Mouse (Mus musculus): ENCODE measurements around the gene Gm3468. TPM values are rescaled to one million over a fixed set of nuclear protein-coding genes. Genes with fewer than 3 reads are reported as not detected.
A peak's percentile ranks its signal among the peaks of the same experiment; 100 is the strongest.
"Not testable (repeated sequence)": the region's sequence is repeated elsewhere in the genome, so short reads cannot be mapped to it uniquely, and the experiment has no call there.

Gm3468 gene
- 2.9 and 3.2 TPM in 2 replicates for polyA plus RNA-seq (2014; fragmentation: Nextera tagmentation; extraction: Ambion mirVana)

DNA sequence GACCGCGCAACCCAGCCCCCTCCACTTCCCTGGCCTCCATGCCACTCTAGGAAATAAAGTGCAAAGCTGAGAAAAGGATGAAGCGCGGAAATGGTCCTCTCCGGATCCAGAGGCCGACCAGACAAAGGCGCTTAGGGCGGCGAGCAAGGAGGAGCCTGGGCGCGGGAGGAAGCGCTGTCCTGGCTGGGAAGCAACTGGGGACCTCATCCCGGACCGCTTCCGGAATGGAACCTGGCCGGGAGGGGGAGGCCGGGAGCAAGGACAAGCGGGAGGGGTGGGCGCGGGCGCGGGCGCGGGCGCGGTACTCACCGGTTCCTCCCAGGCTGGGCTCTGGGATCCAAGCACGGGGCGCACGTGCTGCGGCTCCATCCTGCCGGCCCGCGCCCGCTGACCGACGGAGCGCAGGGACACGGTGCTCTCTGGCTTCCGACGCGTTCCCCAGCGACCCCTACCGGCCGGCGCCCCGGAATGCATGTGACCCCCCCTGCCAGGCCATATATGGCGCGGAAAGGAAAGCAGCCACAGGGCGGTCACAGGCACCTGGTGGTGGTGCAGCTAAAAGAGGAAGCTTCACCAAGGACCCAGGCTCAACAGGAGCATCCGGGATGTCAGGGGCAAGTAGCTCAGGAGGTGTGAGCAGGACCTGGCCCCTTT is at the start of gene Gm3468:
Gene Gm3468 (minus strand): TSS at position 394 of the 654 bp plus-strand sequence.
- H3K4me3 ChIP-seq (ENCODE audit: low read depth, low read length), result peak within 1 kb of the TSS; percentile 17; the same call in 1 of the 2 replicates
- H3K36me3 ChIP-seq (ENCODE audit: control insufficient read depth, insufficient read depth, low read length); H3K9me3 ChIP-seq (ENCODE audit: control insufficient read depth, low read length); H3K9ac ChIP-seq (ENCODE audit: low read length); H3K27ac ChIP-seq (replicated peaks; ENCODE audit: low read depth, low read length); H3K27me3 ChIP-seq (ENCODE audit: control insufficient read depth, insufficient read depth, low read length); H3K4me1 ChIP-seq (ENCODE audit: control insufficient read depth, insufficient read depth, low read length): not testable (repeated sequence)
- 1% methylated on average over 33 of the region's 51 CpGs for WGBS
- ATAC-seq (ENCODE audit: insufficient number of reproducible peaks, low FRiP score, low TSS enrichment, low read depth) (0 out of 2 replicates have a peak, but pooled peaks have one; percentile 82), DNase-seq (ENCODE audit: low spot score) (peak; percentile 86)
- H3K4me2 ChIP-seq (ENCODE audit: low read depth, severe bottlenecking), result peak within 1 kb of the TSS; percentile 25; the same call in 1 of the 2 replicates

DNA sequence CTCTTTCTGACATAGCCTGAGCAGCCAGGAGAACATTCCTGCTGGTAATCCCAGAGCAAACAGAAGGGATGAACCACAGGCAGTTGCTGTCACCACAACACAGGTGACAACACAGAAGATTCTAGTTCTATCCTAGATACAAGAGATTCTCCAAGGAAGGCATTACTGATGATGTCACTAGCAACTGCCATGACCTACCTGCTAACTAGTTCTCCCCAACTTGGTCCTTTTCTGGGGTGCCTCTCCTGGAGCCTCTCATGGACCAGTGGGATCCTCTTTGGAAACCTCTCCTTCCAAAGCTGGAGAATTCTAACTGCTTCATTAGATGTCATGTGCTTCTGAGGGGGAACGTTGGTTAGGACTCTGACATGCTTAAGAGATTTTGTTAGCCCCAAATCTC is 17.2 kb upstream of the Gm3468 start, which contains the start of gene Gm3476:
Gene Gm3476 (minus strand): TSS at position 101 of the 400 bp plus-strand sequence.
- not testable (repeated sequence) for H3K4me2 ChIP-seq (ENCODE audit: low read depth, severe bottlenecking); H3K4me3 ChIP-seq (ENCODE audit: low read depth, low read length); H3K27me3 ChIP-seq (ENCODE audit: control insufficient read depth, insufficient read depth, low read length); H3K9ac ChIP-seq (ENCODE audit: low read length); ATAC-seq (ENCODE audit: insufficient number of reproducible peaks, low FRiP score, low TSS enrichment, low read depth); DNase-seq (ENCODE audit: low spot score); H3K4me1 ChIP-seq (ENCODE audit: control insufficient read depth, insufficient read depth, low read length); H3K36me3 ChIP-seq (ENCODE audit: control insufficient read depth, insufficient read depth, low read length); H3K27ac ChIP-seq (replicated peaks; ENCODE audit: low read depth, low read length); H3K9me3 ChIP-seq (ENCODE audit: control insufficient read depth, low read length)
- no CpG with 5 or more reads among the region's 1 CpGs for WGBS

DNA sequence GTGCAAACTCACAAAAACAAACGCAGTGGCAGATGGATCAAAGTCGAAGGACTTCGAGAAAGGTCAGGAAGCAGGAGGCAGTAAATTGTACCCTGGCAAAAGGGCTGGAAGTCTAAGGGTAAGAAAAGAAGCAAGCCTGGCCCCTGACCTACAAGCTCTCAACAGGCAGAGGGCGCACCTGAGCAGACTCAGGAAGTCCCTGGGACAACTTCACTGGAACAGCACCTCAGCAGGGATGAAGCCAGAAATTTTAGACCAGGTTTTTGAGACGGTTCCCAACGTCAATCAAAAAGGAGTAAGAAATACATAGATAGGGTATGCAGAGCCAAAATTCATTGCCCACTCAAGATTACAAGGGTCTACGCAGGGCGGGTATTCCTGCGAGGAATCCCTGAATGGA is 965 bp downstream of the Gm3468 start:
- H3K4me1 ChIP-seq (ENCODE audit: control insufficient read depth, insufficient read depth, low read length); H3K36me3 ChIP-seq (ENCODE audit: control insufficient read depth, insufficient read depth, low read length); H3K27me3 ChIP-seq (ENCODE audit: control insufficient read depth, insufficient read depth, low read length); H3K4me3 ChIP-seq (ENCODE audit: low read depth, low read length); H3K9me3 ChIP-seq (ENCODE audit: control insufficient read depth, low read length); ATAC-seq (ENCODE audit: insufficient number of reproducible peaks, low FRiP score, low TSS enrichment, low read depth); H3K9ac ChIP-seq (ENCODE audit: low read length); H3K27ac ChIP-seq (replicated peaks; ENCODE audit: low read depth, low read length): not testable (repeated sequence)
- H3K4me2 ChIP-seq (ENCODE audit: low read depth, severe bottlenecking), result peak overlapping the region; percentile 25; the same call in 1 of the 2 replicates
- 12% methylated on average over 8 of the region's 9 CpGs for WGBS
- peak; percentile 20 for DNase-seq (ENCODE audit: low spot score)

DNA sequence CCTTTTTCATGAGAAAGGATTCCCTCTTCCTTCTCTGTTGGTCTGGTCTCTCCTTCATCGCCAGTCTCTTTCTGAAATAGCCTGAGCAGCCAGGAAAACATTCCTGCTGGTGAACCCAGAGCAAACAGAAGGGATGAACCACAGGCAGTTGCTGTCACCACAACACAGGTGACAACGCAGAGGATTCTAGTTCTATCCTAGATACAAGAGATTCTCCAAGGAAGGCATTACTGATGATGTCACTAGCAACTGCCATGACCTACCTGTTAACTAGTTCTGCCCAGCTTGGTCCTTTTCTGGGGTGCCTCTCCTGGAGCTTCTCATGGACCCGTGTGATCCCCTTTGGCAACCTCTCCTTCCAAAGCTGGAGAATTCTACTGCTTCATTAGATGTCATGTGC is 14.6 kb downstream of the Gm3468 start, which contains the start of gene Gm8206:
Gene Gm8206 (minus strand): TSS at position 101 of the 400 bp plus-strand sequence.
- ATAC-seq (ENCODE audit: insufficient number of reproducible peaks, low FRiP score, low TSS enrichment, low read depth); H3K27ac ChIP-seq (replicated peaks; ENCODE audit: low read depth, low read length); H3K9me3 ChIP-seq (ENCODE audit: control insufficient read depth, low read length); H3K4me3 ChIP-seq (ENCODE audit: low read depth, low read length); H3K9ac ChIP-seq (ENCODE audit: low read length); DNase-seq (ENCODE audit: low spot score); H3K36me3 ChIP-seq (ENCODE audit: control insufficient read depth, insufficient read depth, low read length); H3K4me2 ChIP-seq (ENCODE audit: low read depth, severe bottlenecking); H3K4me1 ChIP-seq (ENCODE audit: control insufficient read depth, insufficient read depth, low read length); H3K27me3 ChIP-seq (ENCODE audit: control insufficient read depth, insufficient read depth, low read length): not testable (repeated sequence)
- WGBS, result 91% methylated on average over 2 of the region's 3 CpGs

DNA sequence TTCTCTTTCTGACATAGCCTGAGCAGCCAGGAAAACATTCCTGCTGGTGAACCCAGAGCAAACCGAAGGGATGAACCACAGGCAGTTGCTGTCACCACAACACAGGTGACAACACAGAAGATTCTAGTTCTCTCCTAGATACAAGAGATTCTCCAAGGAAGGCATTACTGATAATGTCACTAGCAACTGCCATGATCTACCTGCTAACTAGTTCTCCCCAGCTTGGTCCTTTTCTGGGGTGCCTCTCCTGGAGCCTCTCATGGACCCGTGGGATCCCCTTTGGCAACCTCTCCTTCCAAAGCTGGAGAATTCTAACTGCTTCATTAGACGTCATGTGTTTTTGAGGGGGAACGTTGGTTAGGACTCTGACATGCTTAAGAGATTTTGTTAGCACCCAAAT is 50.3 kb downstream of the Gm3468 start, which contains the start of gene Gm6337:
Gene Gm6337 (minus strand): TSS at position 101 of the 400 bp plus-strand sequence.
- not testable (repeated sequence) for H3K4me2 ChIP-seq (ENCODE audit: low read depth, severe bottlenecking); H3K27ac ChIP-seq (replicated peaks; ENCODE audit: low read depth, low read length); H3K36me3 ChIP-seq (ENCODE audit: control insufficient read depth, insufficient read depth, low read length); H3K9ac ChIP-seq (ENCODE audit: low read length); H3K27me3 ChIP-seq (ENCODE audit: control insufficient read depth, insufficient read depth, low read length); H3K4me1 ChIP-seq (ENCODE audit: control insufficient read depth, insufficient read depth, low read length); H3K4me3 ChIP-seq (ENCODE audit: low read depth, low read length); H3K9me3 ChIP-seq (ENCODE audit: control insufficient read depth, low read length); ATAC-seq (ENCODE audit: insufficient number of reproducible peaks, low FRiP score, low TSS enrichment, low read depth); DNase-seq (ENCODE audit: low spot score)
- WGBS, result 95% methylated on average over 2 of the region's 4 CpGs

Other genes with a start within 250 kb of the Gm3468 start
- not detected in 2 replicates for gene Gm8237, start 228.3 kb downstream of the Gm3468 start, polyA plus RNA-seq (2014; fragmentation: Nextera tagmentation; extraction: Ambion mirVana)
- 0.16 and 0.20 TPM in 2 replicates for gene Gm3248, start 146.9 kb downstream of the Gm3468 start, polyA plus RNA-seq (2014; fragmentation: Nextera tagmentation; extraction: Ambion mirVana)
- gene Gm3453, start 129.5 kb downstream of the Gm3468 start, polyA plus RNA-seq (2014; fragmentation: Nextera tagmentation; extraction: Ambion mirVana), result not detected in 2 replicates
- not detected in 2 replicates for gene Gm6337, start 50.4 kb downstream of the Gm3468 start, polyA plus RNA-seq (2014; fragmentation: Nextera tagmentation; extraction: Ambion mirVana)
- gene Gm8206, start 14.7 kb downstream of the Gm3468 start, polyA plus RNA-seq (2014; fragmentation: Nextera tagmentation; extraction: Ambion mirVana), result 0.55 and 0.72 TPM in 2 replicates
- gene Gm3476, start 17.1 kb upstream of the Gm3468 start, polyA plus RNA-seq (2014; fragmentation: Nextera tagmentation; extraction: Ambion mirVana), result not detected in 2 replicates
- gene Gm21560, start 110.6 kb upstream of the Gm3468 start, polyA plus RNA-seq (2014; fragmentation: Nextera tagmentation; extraction: Ambion mirVana), result not detected in 2 replicates
- 1.1 and 1.4 TPM in 2 replicates for gene Gm3411, start 178.6 kb upstream of the Gm3468 start, polyA plus RNA-seq (2014; fragmentation: Nextera tagmentation; extraction: Ambion mirVana)
- gene Gm21103, start 196.2 kb upstream of the Gm3468 start, polyA plus RNA-seq (2014; fragmentation: Nextera tagmentation; extraction: Ambion mirVana), result not detected in 2 replicates
- gene Gm3618, start 235.0 kb upstream of the Gm3468 start, polyA plus RNA-seq (2014; fragmentation: Nextera tagmentation; extraction: Ambion mirVana), result not detected in 2 replicates

Measured in limb, embryonic 11.5 days (tissue).